Mouse (Mus musculus) intestine, embryonic 14.5 days (tissue): ENCODE data around the gene Ubxn11. TPM values are rescaled to one million over a fixed set of nuclear protein-coding genes. Genes with fewer than 3 reads are reported as not detected.

Experiments used
- ATAC-seq: fragments of 200-750 bp; cut with Nextera tagmentation; replicated peaks from 2 replicates; pipeline ENCODE4 v1.8.0; 2017; ENCODE audit warnings: low read depth, moderate number of reproducible peaks, moderate TSS enrichment, moderate library complexity; ENCODE audit not compliant: low FRiP score, low TSS enrichment
- DNase-seq: peaks from one replicate; pipeline ENCODE4 v3.0.0-alpha.2; 2018; ENCODE audit warnings: low spot score
- H3K27ac ChIP-seq: fragments of 300-500 bp; sonication (generic); 2 replicates; pipeline ENCODE4 v1.5.1; 2014; ENCODE audit warnings: low read depth, mild to moderate bottlenecking, control low read depth
- H3K27me3 ChIP-seq: fragments of 300-500 bp; sonication (generic); replicated peaks from 2 replicates; pipeline ENCODE4 v1.6.1; 2014; ENCODE audit warnings: low read length, control low read depth; ENCODE audit not compliant: control insufficient read depth, insufficient read depth
- H3K36me3 ChIP-seq: fragments of 300-500 bp; sonication (generic); 2 replicates; pipeline ENCODE4 v1.6.1; 2014; ENCODE audit warnings: low read length, control low read depth; ENCODE audit not compliant: control insufficient read depth, insufficient read depth
- H3K4me1 ChIP-seq: fragments of 300-500 bp; sonication (generic); replicated peaks from 2 replicates; pipeline ENCODE4 v1.6.1; 2014; ENCODE audit warnings: low read length, control low read depth, mixed read lengths; ENCODE audit not compliant: control insufficient read depth, insufficient read depth
- H3K4me2 ChIP-seq: fragments of 300-500 bp; sonication (generic); 2 replicates; pipeline ENCODE4 v1.6.1; 2014; ENCODE audit warnings: low read length
- H3K4me3 ChIP-seq: fragments of 300-500 bp; sonication (generic); 2 replicates; pipeline ENCODE4 v1.5.1; 2014; ENCODE audit warnings: low read depth, low read length, control low read depth, mixed read lengths
- H3K9ac ChIP-seq: fragments of 300-500 bp; sonication (generic); 2 replicates; pipeline ENCODE4 v1.6.1; 2014; ENCODE audit warnings: mild to moderate bottlenecking, low read length
- H3K9me3 ChIP-seq: fragments of 300-500 bp; sonication (generic); 2 replicates; pipeline ENCODE4 v1.6.1; 2016; ENCODE audit warnings: low read length, control low read depth; ENCODE audit not compliant: control insufficient read depth
- WGBS: fragments of 180-500 bp; shearing (Covaris S2); extraction: QIAGEN DNeasy Blood & Tissue Kit; methylation state at CpG from one replicate; pipeline ENCODE4 v1.1.7; 2014; 5-methylcytosine and 5-hydroxymethylcytosine counted together
- polyA plus RNA-seq: library from polyadenylated mRNA; unstranded; fragments of >200 nt; fragmentation: Nextera tagmentation; extraction: Ambion mirVana; gene quantifications from 2 replicates; pipeline ENCODE4 v1.2.1, GENCODE M21; 2014

Gene Ubxn11
- polyA plus RNA-seq, 1 experiment from 2014 or later: 5.7 TPM

DNA sequence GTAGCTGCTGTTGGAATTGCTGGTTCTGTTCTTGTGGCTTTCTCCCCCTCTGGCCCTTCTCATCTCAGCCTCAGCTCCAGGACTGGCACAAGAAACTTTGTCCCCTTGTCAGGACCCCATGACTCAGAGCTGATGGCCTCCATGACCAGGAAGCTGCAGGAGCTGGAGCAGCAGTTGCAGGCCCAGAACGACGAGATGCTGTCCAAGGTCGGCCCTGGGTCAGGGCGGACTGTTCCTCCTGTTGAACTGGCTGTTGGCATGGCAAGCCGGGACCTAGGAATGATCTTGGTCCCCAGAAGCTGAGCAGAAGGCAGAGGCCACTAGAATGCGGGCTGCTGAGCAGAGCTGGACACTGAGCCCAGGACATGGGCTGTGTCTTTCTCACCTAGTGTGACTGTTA lies 10.0 kb downstream of the Ubxn11 start:
- Histone ChIP-seq H3K27me3 (no peaks in the 10 kb centered on the region), H3K9me3 (no peaks in the 10 kb centered on the region), H3K9ac (no peak overlapping the region), H3K4me1 (peaks cover 8% of the 10 kb centered on the region; the same call in 1 of the 2 replicates), H3K27ac (no peak overlapping the region), H3K4me2 (no peak overlapping the region), H3K4me3 (no peak overlapping the region), H3K36me3 (no peaks in the 10 kb centered on the region)
- whole genome bisulfite sequencing: 55% methylated on average over 6 of the region's 6 CpGs
- ATAC-seq (no peak), DNase-seq (no peak)

GRCm38 (mm10) chr4:134113356-134113994 lies 11.1 kb downstream of the Ubxn11 start:
- WGBS: 58% methylated on average over 10 of the region's 10 CpGs
- Histone ChIP-seq H3K4me3 (no peak overlapping the region), H3K4me1 (peaks cover 8% of the 10 kb centered on the region; the same call in 1 of the 2 replicates), H3K9me3 (no peaks in the 10 kb centered on the region), H3K27me3 (no peaks in the 10 kb centered on the region), H3K9ac (no peak overlapping the region), H3K4me2 (no peak overlapping the region), H3K36me3 (no peaks in the 10 kb centered on the region), H3K27ac (no peak overlapping the region)
- DNase-seq (no peak), ATAC-seq (0 out of 2 replicates have a peak, but pooled peaks have one; percentile 42)

DNA sequence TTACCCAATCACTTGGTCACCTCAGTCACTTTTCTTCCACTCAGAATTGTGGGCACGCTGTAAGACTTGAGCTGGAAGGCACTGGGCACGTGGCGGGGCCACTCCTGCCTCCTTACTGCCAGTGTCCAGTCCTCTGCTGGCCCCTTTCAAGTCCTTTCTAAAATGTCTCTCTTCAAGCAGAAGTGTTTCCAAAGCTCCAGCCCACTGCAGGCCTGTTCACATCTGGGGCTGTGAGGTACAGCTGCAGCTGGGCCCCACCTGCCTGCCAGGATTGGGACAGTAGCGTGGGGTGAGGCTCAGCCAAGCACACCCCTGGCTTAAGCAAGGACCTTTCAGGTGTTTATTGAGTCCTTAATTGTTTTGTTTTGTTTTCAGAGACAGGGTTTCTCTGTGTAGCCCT lies 11.7 kb downstream of the Ubxn11 start:
- ATAC-seq (no peak), DNase-seq (no peak)
- Histone ChIP-seq H3K27me3 (no peaks in the 10 kb centered on the region), H3K36me3 (no peaks in the 10 kb centered on the region), H3K9ac (no peak overlapping the region), H3K27ac (no peak overlapping the region), H3K4me3 (no peak overlapping the region), H3K9me3 (no peaks in the 10 kb centered on the region), H3K4me2 (no peak overlapping the region), H3K4me1 (peaks cover 8% of the 10 kb centered on the region; the same call in 1 of the 2 replicates)
- WGBS: 91% methylated on average over 4 of the region's 4 CpGs

DNA sequence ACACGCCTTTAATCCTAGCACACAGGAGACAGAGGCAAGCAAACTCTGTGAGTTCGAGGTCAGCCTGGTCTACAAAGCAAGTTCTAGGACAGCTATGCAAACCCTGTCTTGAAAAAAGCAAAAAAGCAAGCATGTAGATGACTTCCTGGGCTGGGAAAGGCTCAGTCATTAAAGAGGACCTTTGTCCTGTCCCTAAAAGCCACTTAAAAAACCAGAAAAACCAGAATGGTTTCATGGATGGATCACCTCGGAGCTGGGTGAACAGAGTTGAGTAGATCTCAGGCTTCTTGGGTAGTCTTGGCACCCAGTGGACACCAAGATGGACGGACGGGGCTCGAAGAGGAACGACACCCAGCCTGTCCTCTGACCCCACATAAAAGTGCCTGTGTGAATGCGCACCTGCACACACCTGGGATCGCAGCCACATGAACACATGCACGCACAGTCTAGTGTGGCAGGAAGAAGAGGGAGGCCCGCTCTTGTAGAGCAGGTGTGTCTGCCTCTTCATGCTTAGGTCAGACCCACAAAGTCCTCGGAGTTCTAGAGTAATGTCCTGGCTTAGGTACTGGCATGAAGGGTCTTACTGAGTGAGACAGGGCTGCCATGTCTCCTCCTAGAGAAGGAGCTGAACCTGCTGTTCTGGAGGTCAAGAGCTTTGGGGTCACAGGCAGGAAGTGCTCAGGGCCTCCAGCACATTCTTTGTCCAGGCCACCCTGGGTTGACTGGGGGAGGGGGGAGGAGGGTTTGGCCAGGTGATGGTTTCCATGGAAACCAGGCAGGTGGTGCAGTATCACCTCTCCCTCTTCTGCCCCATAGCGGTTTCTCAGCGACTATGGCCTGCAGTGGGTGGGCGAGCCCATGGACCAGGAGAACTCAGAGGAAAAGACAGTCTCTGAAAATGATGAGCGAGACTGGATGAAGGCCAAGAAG lies 13.1 kb downstream of the Ubxn11 start:
- Histone ChIP-seq H3K27ac (no peak overlapping the region), H3K27me3 (no peaks in the 10 kb centered on the region), H3K4me2 (no peak overlapping the region), H3K4me3 (no peak overlapping the region), H3K4me1 (peaks cover 8% of the 10 kb centered on the region; the same call in 1 of the 2 replicates), H3K9ac (no peak overlapping the region), H3K9me3 (no peaks in the 10 kb centered on the region), H3K36me3 (no peaks in the 10 kb centered on the region)
- 76% methylated on average over 16 of the region's 16 CpGs for WGBS
- DNase-seq (no peak), ATAC-seq (0 out of 2 replicates have a peak, but pooled peaks have one; percentile 30)

- H3K36me3 ChIP-seq: no peaks in the 10 kb centered on the region
- H3K9me3 ChIP-seq: no peaks in the 10 kb centered on the region
- peaks cover 8% of the 10 kb centered on the region; the same call in 1 of the 2 replicates for H3K4me1 ChIP-seq
- no peak overlapping the region for H3K9ac ChIP-seq
- H3K4me2 ChIP-seq: no peak overlapping the region
- H3K4me3 ChIP-seq: no peak overlapping the region
- WGBS: 60% methylated on average over 2 of the region's 2 CpGs
- DNase-seq (no peak), ATAC-seq (no peak)
- no peaks in the 10 kb centered on the region for H3K27me3 ChIP-seq
- no peak overlapping the region for H3K27ac ChIP-seq
These were observed 14.1 kb downstream of the Ubxn11 start for GRCm38 (mm10) chr4:134116501-134116900.

DNA sequence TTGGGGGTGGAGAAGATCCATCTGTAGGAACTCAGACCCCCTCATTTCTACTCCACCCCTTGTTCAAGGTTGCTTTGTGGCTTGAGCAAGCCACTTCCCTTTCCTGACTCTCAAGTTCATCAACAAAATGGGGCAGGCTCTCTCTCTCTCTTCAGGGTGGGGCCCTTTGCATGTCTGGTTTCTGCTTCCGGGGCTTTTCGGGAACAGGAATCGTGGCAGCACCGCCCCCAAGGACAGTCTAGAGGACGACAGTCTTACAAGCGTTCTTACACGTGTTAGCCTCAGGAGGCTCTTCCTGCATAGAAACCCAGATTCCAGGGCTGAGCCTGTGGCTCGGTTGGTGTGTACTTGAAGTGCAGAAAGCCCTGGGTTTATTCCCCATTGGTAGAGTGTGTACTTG lies 14.6 kb downstream of the Ubxn11 start:
- no peak overlapping the region for H3K9ac ChIP-seq
- no peaks in the 10 kb centered on the region for H3K27me3 ChIP-seq
- peaks cover 8% of the 10 kb centered on the region; the same call in 1 of the 2 replicates for H3K4me1 ChIP-seq
- DNase-seq (no peak), ATAC-seq (no peak)
- H3K36me3 ChIP-seq: no peaks in the 10 kb centered on the region
- no peak overlapping the region for H3K4me3 ChIP-seq
- H3K27ac ChIP-seq: no peak overlapping the region
- H3K4me2 ChIP-seq: no peak overlapping the region
- 70% methylated on average over 8 of the region's 8 CpGs for WGBS
- H3K9me3 ChIP-seq: no peaks in the 10 kb centered on the region

GRCm38 (mm10) chr4:134118126-134118800 lies 15.9 kb downstream of the Ubxn11 start:
- WGBS: 73% methylated on average over 14 of the region's 14 CpGs
- no peaks in the 10 kb centered on the region for H3K27me3 ChIP-seq
- no peak overlapping the region for H3K4me2 ChIP-seq
- peaks cover 6% of the 10 kb centered on the region; the same call in 1 of the 2 replicates for H3K4me1 ChIP-seq
- H3K36me3 ChIP-seq: no peaks in the 10 kb centered on the region
- H3K27ac ChIP-seq: no peak overlapping the region
- H3K9ac ChIP-seq: no peak overlapping the region
- no peak overlapping the region for H3K4me3 ChIP-seq
- DNase-seq: no peak
- no peaks in the 10 kb centered on the region for H3K9me3 ChIP-seq
- ATAC-seq: no peak

- ATAC-seq (no peak), DNase-seq (no peak)
- H3K27ac ChIP-seq: no peak overlapping the region
- H3K4me2 ChIP-seq: no peak overlapping the region
- peaks cover 3% of the 10 kb centered on the region; the same call in 1 of the 2 replicates for H3K4me1 ChIP-seq
- no peak overlapping the region for H3K4me3 ChIP-seq
- no peaks in the 10 kb centered on the region for H3K27me3 ChIP-seq
- H3K36me3 ChIP-seq: no peaks in the 10 kb centered on the region
- WGBS: 47% methylated on average over 5 of the region's 5 CpGs
- no peaks in the 10 kb centered on the region for H3K9me3 ChIP-seq
- no peak overlapping the region for H3K9ac ChIP-seq
These were observed 16.7 kb downstream of the Ubxn11 start for GRCm38 (mm10) chr4:134119042-134119441.
